Mouse (Mus musculus) liver, embryonic 14 days (tissue): Measurements from ENCODE around the gene Gm7544. TPM values are rescaled to one million over a fixed set of nuclear protein-coding genes. Genes with fewer than 3 reads are reported as not detected.

ENCODE experiments used
- polyA plus RNA-seq: library from polyadenylated mRNA; depleted of rRNA; stranded (reverse); fragments of >200 nt; gene quantifications from 2 replicates; pipeline ENCODE4 v1.2.3, GENCODE M21; 2012; rRNA removed

Gene Gm7544
- polyA plus RNA-seq = not detected in 2 replicates

DNA sequence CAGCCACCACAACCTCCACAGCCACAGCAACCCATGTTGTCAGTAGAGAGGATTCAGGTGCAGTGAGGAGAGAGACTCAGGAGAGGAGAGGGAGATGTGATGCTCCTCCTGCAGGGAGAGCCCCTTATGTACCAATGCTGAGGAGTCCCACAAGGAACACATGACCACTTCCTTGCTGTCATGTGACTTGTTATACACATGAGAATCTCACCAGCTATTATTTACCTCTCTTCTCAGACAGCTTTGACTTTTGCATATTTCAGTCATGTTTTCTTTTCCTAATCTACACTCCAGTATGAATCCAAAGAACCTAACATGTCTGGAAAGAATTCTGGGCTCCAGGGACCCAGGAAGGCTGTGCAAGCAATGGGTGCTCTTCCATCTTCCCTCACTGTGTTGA lies at the start of gene Gm7544:
Gene Gm7544, minus strand, starts transcription at position 101 of the 400 bp plus-strand sequence.

DNA sequence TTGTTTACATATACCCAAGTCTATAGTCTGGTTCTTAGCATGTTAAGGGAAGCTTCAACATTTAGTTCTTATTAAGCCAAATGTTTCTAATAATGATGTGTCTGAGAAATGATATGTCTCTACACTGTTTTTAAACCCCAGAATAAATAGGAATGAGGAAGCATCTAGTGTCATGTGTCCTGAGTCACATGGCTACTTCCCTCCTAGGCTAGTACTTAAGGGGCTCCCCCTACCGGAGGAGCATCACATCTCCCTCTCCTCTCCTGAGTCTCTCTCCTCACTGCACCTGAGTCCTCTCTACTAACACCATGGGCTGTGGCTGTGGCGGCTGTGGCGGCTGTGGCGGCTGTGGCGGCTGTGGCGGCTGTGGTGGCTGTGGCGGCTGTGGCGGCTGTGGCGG lies 44.5 kb upstream of the Gm7544 start, which contains the start of gene Gm47959:
Gene Gm47959, plus strand, starts transcription at position 243 of the 400 bp plus-strand sequence.

DNA sequence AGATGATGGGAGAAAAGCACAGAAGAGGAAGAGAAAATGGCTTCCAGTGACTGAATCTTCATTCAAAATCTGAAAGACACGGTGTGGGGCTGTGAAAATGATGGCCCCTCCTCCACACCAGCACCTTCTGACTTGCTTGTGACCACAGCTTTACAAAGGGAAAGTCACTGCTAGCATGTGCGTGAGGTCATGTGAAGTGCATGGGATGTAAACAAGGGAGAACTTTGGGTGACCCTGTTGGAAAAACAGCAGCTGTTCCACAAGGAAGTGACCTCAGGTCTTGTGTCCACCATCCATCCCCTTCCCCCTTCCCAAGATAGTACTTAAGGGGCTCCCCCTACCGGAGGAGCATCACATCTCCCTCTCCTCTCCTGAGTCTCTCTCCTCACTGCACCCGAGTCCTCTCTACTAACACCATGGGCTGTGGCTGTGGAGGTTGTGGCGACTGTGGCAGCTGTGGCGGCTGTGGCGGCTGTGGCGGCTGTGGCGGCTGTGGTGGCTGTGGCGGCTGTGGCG lies 4.1 kb upstream of the Gm7544 start, which contains the start of gene Gm47955:
Gene Gm47955, plus strand, starts transcription at position 417 of the 516 bp plus-strand sequence.

DNA sequence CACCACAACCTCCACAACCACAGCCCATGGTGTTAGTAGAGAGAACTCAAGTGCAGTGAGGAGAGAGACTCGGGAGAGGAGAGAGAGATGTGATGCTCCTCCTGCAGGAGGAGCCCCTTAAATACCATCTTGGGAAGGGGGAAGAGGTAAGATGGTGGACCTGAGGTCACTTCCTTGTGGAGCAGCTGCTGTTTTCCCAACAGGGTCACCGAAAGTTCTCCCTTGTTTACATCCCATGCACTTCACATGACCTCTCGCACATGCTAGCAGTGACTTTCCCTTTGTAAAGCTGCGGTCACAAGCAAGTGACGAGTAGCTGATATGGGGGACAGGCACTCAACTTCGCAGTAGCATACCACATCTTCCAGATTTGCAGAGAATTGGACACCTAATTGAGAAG lies 12.5 kb downstream of the Gm7544 start, which contains the start of gene A030003K21Rik:
Gene A030003K21Rik, minus strand, starts transcription at position 94 of the 400 bp plus-strand sequence.

DNA sequence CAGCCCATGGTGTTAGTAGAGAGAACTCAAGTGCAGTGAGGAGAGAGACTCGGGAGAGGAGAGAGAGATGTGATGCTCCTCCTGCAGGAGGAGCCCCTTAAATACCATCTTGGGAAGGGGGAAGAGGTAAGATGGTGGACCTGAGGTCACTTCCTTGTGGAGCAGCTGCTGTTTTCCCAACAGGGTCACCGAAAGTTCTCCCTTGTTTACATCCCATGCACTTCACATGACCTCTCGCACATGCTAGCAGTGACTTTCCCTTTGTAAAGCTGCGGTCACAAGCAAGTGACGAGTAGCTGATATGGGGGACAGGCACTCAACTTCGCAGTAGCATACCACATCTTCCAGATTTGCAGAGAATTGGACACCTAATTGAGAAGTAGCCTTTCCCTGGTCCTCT lies 24.5 kb downstream of the Gm7544 start, which contains the start of gene Gm6217:
Gene Gm6217, minus strand, starts transcription at position 74 of the 400 bp plus-strand sequence.

GRCm38 (mm10) chr1:82924650-82925049 lies 31.2 kb downstream of the Gm7544 start, which contains the start of gene A030014E15Rik:
Gene A030014E15Rik (plus strand): TSS chr1:82924917.

GRCm38 (mm10) chr1:82913025-82913424 lies 42.8 kb downstream of the Gm7544 start, which contains the start of gene A030005L19Rik:
Gene A030005L19Rik (plus strand): TSS chr1:82913325.

Other genes with a start within 250 kb of the Gm7544 start
- 83.3 and 93.7 TPM in 2 replicates for gene Mff, start 231.1 kb downstream of the Gm7544 start, polyA plus RNA-seq
- gene Tm4sf20, start 187.6 kb downstream of the Gm7544 start, polyA plus RNA-seq = not detected in 2 replicates
- gene Gm47791, start 184.8 kb downstream of the Gm7544 start, polyA plus RNA-seq = not detected in 2 replicates
- 37.8 and 46.2 TPM in 2 replicates for gene Agfg1, start 116.5 kb downstream of the Gm7544 start, polyA plus RNA-seq
- 1.8 and 2.1 TPM in 2 replicates for gene A030005L19Rik, start 42.7 kb downstream of the Gm7544 start, polyA plus RNA-seq
- gene A030014E15Rik, start 31.1 kb downstream of the Gm7544 start, polyA plus RNA-seq = 0.09 TPM in 2 replicates
- gene Gm6217, start 24.6 kb downstream of the Gm7544 start, polyA plus RNA-seq = not detected in 2 replicates
- gene A030003K21Rik, start 12.6 kb downstream of the Gm7544 start, polyA plus RNA-seq = not detected in 2 replicates
- gene Gm47955, start 4.3 kb upstream of the Gm7544 start, polyA plus RNA-seq = not detected in 2 replicates
- not detected in 2 replicates for gene Gm47959, start 44.5 kb upstream of the Gm7544 start, polyA plus RNA-seq
- gene Slc19a3, start 82.4 kb upstream of the Gm7544 start, polyA plus RNA-seq = 0.03 and 0.06 TPM in 2 replicates
- gene Krtap28-10, start 86.5 kb upstream of the Gm7544 start, polyA plus RNA-seq = not detected in 2 replicates
- not detected in 2 replicates for gene Gm47969, start 88.9 kb upstream of the Gm7544 start, polyA plus RNA-seq
- not detected in 2 replicates for gene A030005K14Rik, start 103.4 kb upstream of the Gm7544 start, polyA plus RNA-seq
- not detected in 2 replicates for gene Krtap28-13, start 104.9 kb upstream of the Gm7544 start, polyA plus RNA-seq
- 0.05 and 0.09 TPM in 2 replicates for gene Ccl20, start 160.8 kb upstream of the Gm7544 start, polyA plus RNA-seq
- 0.01 TPM in 1 of 2 replicates, not detected in the other for gene Daw1, start 203.7 kb upstream of the Gm7544 start, polyA plus RNA-seq